Comparison of ENCODE assay signal across 15 mouse cellular contexts in the genomic region with DNA sequence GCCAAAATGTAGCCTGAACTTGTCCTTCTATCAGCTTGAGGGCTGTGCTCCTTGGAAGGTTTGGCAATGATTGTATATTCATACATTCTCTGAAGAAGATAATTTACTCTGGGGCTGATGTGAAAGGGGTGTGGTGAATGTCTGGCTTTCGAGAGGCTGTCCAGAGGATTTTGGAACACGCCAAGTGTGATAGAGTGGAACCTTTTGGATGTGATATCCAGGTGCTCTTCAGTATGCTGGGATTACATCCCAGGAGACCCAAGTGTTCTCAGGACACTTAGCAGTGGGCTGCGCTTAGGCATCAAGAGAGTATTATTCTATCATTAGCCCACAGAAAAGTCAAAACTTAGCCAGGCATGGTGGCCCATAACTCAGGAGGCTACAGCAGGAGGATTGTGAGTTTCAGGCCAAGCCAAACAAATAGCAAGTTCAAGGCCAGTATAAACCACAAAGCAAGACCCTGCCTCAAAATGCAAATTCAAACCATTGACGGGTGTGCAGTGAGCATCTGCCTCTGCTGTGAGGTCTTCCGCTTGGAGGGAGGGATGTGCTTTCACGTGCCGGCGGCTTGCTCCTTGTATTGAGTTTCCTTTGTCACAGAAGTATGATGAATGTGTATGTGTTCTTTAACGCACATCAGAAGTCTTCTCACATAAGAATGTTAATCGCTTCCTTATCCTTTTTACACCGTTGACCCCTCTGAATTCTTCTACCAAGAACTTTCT. TPM values are rescaled to one million over a fixed set of nuclear protein-coding genes. Genes with fewer than 3 reads are reported as not detected.
"Had no signal": no experiment of that assay in that cellular context is flagged by ENCODE, and none has a peak within 500 bp of the region (broad histone marks: within the 10 kb centered on the region; RNA-seq: fewer than 3 reads in every experiment).

No protein-coding gene starts in this region.

- H3K9ac ChIP-seq: limb, embryonic 15.5 days; liver, embryonic 14.5 days; neural tube, embryonic 15.5 days had no signal

- H3K27me3 ChIP-seq: limb, embryonic 15.5 days; neural tube, embryonic 15.5 days had no signal

- H3K9me3 ChIP-seq: limb, embryonic 15.5 days; neural tube, embryonic 15.5 days had no signal

- DNase-seq: layer of hippocampus, adult 9-11 months; layer of hippocampus, postnatal 36 days; lung, adult 18-20 months; midbrain, embryonic 14.5 days; right cerebral cortex, adult 18-20 months; right cerebral cortex, postnatal 25 days; thymus, adult 2 months; thymus, postnatal 25 days had no signal

- H3K4me2 ChIP-seq: limb, embryonic 15.5 days; neural tube, embryonic 15.5 days had no signal

- H3K4me1 ChIP-seq: limb, embryonic 15.5 days; neural tube, embryonic 15.5 days had no signal

- H3K4me3 ChIP-seq: limb, embryonic 15.5 days; myocyte; neural tube, embryonic 15.5 days had no signal

- H3K27ac ChIP-seq: limb, embryonic 15.5 days; liver, embryonic 14.5 days; neural tube, embryonic 15.5 days had no signal

RNA-seq across cellular contexts. Expression of a gene that starts 40.1 kb away (rescaled TPM):
- polyA plus RNA-seq: kidney, postnatal 0 days; liver, embryonic 14.5 days; midbrain, embryonic 14.5 days; myocyte; neural tube, embryonic 11.5 days; neural tube, embryonic 15.5 days; testis, adult 2 months; thymus, adult 2 months had no signal
